9 mouse cellular contexts compared by ENCODE assay signal in the genomic region with DNA sequence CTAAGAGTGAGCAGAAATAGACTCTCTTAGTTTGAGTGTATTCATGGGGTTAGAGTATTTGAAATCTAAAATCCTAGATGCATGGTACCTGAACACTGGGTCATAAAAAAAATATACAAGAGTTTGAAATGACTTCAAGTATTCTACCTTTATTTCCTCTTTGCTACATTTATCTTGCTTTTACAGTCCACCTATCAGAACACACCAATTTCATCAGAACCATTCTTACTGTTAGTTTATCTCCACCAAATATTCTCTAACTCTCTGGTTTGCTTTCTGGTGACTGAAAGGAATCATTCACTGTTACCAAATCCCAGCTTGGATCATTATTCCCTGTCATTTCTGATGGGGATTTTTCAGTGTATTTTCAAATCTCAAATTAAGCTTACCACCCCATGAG. TPM values are rescaled to one million over a fixed set of nuclear protein-coding genes. Genes with fewer than 3 reads are reported as not detected.
DNase-seq lines count a peak whose midpoint lies in the region; ATAC-seq and TF ChIP-seq lines count a peak whose summit lies in the region.
"Had no signal": no experiment of that assay in that cellular context is flagged by ENCODE, and none has a peak within 500 bp of the region (broad histone marks: within the 10 kb centered on the region; RNA-seq: fewer than 3 reads in every experiment).

No protein-coding gene starts in this region.

- peaks cover 1% of the 10 kb centered on the region; the same call in 1 of the 2 replicates for H3K36me3 ChIP-seq in heart, postnatal 0 days (replicated peaks; ENCODE audit: control insufficient read depth, insufficient read depth, low read length)
- H3K36me3 ChIP-seq in embryonic facial prominence, embryonic 10.5 days (replicated peaks), result peaks cover 6% of the 10 kb centered on the region
- no peaks in the 10 kb centered on the region for H3K36me3 ChIP-seq in hindbrain, postnatal 0 days (ENCODE audit: insufficient read depth, low read length)
- no peaks in the 10 kb centered on the region for H3K36me3 ChIP-seq in midbrain, embryonic 15.5 days (replicated peaks)

- no peak for TF ChIP-seq CTCF in heart, postnatal 0 days (IDR thresholded peaks at IDR 0.05; ENCODE audit: low read depth)
- TF ChIP-seq CTCF in hindbrain, postnatal 0 days (IDR thresholded peaks at IDR 0.05; ENCODE audit: low read depth), result no peak

- intact Hi-C loops in heart, postnatal 14 days (cut with DNase I), result loop anchor here (5.0 kb wide), 1 partner anchor 50 kb away; no protein-coding TSS in a partner anchor

- peak overlapping the region; percentile 64; the same call in 1 of the 2 replicates for H3K9ac ChIP-seq in heart, postnatal 0 days (replicated peaks; ENCODE audit: low read depth, low read length)
- H3K9ac ChIP-seq in hindbrain, postnatal 0 days (replicated peaks; ENCODE audit: low read length), result peak overlapping the region; percentile 80
- peak overlapping the region; percentile 77; the same call in 1 of the 2 replicates for H3K9ac ChIP-seq in midbrain, embryonic 15.5 days

- peak overlapping the region; percentile 74 for H3K4me2 ChIP-seq in heart, postnatal 0 days (ENCODE audit: low read depth, low read length)
- peak overlapping the region; percentile 67 for H3K4me2 ChIP-seq in hindbrain, postnatal 0 days (ENCODE audit: low read depth, low read length)
- peak overlapping the region; percentile 79 for H3K4me2 ChIP-seq in midbrain, embryonic 15.5 days

- no peak overlapping the region for H3K27ac ChIP-seq in heart, postnatal 0 days (ENCODE audit: low read depth)
- H3K27ac ChIP-seq in embryonic facial prominence, embryonic 10.5 days (replicated peaks), result no peak overlapping the region
- H3K27ac ChIP-seq in hindbrain, postnatal 0 days, result no peak overlapping the region
- H3K27ac ChIP-seq in midbrain, embryonic 15.5 days, result no peak overlapping the region

- peaks cover 11% of the 10 kb centered on the region for H3K4me1 ChIP-seq in heart, postnatal 0 days (ENCODE audit: control insufficient read depth, insufficient read depth)
- H3K4me1 ChIP-seq in embryonic facial prominence, embryonic 10.5 days, result peaks cover 18% of the 10 kb centered on the region
- peaks cover 5% of the 10 kb centered on the region; the same call in 1 of the 2 replicates for H3K4me1 ChIP-seq in hindbrain, postnatal 0 days (ENCODE audit: insufficient read depth, low read length)
- peaks cover 28% of the 10 kb centered on the region for H3K4me1 ChIP-seq in midbrain, embryonic 15.5 days

- no peaks in the 10 kb centered on the region for H3K9me3 ChIP-seq in heart, postnatal 0 days (replicated peaks; ENCODE audit: control insufficient read depth, low read length)
- H3K9me3 ChIP-seq in embryonic facial prominence, embryonic 10.5 days, result no peaks in the 10 kb centered on the region
- no peaks in the 10 kb centered on the region for H3K9me3 ChIP-seq in hindbrain, postnatal 0 days (ENCODE audit: low read length)
- no peaks in the 10 kb centered on the region for H3K9me3 ChIP-seq in midbrain, embryonic 15.5 days

- H3K27me3 ChIP-seq in heart, postnatal 0 days (ENCODE audit: control insufficient read depth, insufficient read depth, low read length), result no peaks in the 10 kb centered on the region
- H3K27me3 ChIP-seq in embryonic facial prominence, embryonic 10.5 days (replicated peaks; ENCODE audit: low read depth, poor library complexity, severe bottlenecking), result no peaks in the 10 kb centered on the region
- H3K27me3 ChIP-seq in hindbrain, postnatal 0 days (ENCODE audit: insufficient read depth, low read length), result no peaks in the 10 kb centered on the region
- no peaks in the 10 kb centered on the region for H3K27me3 ChIP-seq in midbrain, embryonic 15.5 days (replicated peaks)

- DNase-seq in heart, postnatal 0 days (ENCODE audit: low spot score), result no peak
- no peak for DNase-seq in heart, postnatal 14 days
- DNase-seq in embryonic facial prominence, embryonic 10.5 days (ENCODE audit: low spot score), result no peak
- no peak for DNase-seq in hindbrain, postnatal 0 days (ENCODE audit: low spot score)
- DNase-seq in thymus, postnatal 4 days, result no peak
- DNase-seq in right cerebral cortex, postnatal 14 days, result no peak

- no peak for TF ChIP-seq EP300 in heart, postnatal 0 days (IDR thresholded peaks at IDR 0.05; ENCODE audit: low read depth)

- H3K4me3 ChIP-seq in heart, postnatal 0 days (ENCODE audit: low read depth, low read length), result peak overlapping the region; percentile 83; the same call in 1 of the 2 replicates
- H3K4me3 ChIP-seq in embryonic facial prominence, embryonic 10.5 days, result peak overlapping the region; percentile 93
- H3K4me3 ChIP-seq in hindbrain, postnatal 0 days (ENCODE audit: low read length), result peak overlapping the region; percentile 89
- H3K4me3 ChIP-seq in midbrain, embryonic 15.5 days, result peak overlapping the region; percentile 81

- no peak for ATAC-seq in heart, postnatal 0 days (ENCODE audit: insufficient read depth, low read depth)
- ATAC-seq in hindbrain, postnatal 0 days, result no peak
- ATAC-seq in midbrain, embryonic 15.5 days (replicated peaks), result no peak
- ATAC-seq in megakaryocyte-erythroid progenitor cell, adult 5-6 weeks (replicated peaks; ENCODE audit: low FRiP score, low TSS enrichment, poor library complexity, severe bottlenecking), result no peak

RNA-seq across cellular contexts. Expression of a gene that starts 0.8 kb away (rescaled TPM):
- 3.5 and 9.5 TPM in 2 replicates for total RNA-seq in heart, postnatal 0 days (2014; rRNA removed; ENCODE audit: low replicate concordance)
- 5.9 and 6.2 TPM in 2 replicates for polyA plus RNA-seq in heart, postnatal 0 days (2015; fragmentation: Nextera tagmentation; extraction: Ambion mirVana)
- 1 to 10 TPM; 4.2 to 5.1 TPM for total RNA-seq in heart, postnatal 14 days (2021)
- polyA plus RNA-seq in embryonic facial prominence, embryonic 10.5 days (2016; fragmentation: Nextera tagmentation; extraction: Ambion mirVana), result 11.9 and 15.6 TPM in 2 replicates
- 16.4 and 19.8 TPM in 2 replicates for total RNA-seq in hindbrain, postnatal 0 days (2014; rRNA removed)
- 16.2 and 18.1 TPM in 2 replicates for polyA plus RNA-seq in hindbrain, postnatal 0 days (2015; fragmentation: Nextera tagmentation; extraction: Ambion mirVana)
- polyA plus RNA-seq in midbrain, embryonic 15.5 days (2015; fragmentation: Nextera tagmentation; extraction: Ambion mirVana), result 19.1 and 19.4 TPM in 2 replicates
- 10.7 and 17.7 TPM in 2 replicates for total RNA-seq in megakaryocyte-erythroid progenitor cell, adult 5-6 weeks (2014; fragmentation: Nextera tagmentation)
- total RNA-seq in megakaryocyte-erythroid progenitor cell, adult 5-6 weeks (2017), result 29.5 and 31.9 TPM in 2 replicates

RNA-seq across cellular contexts. Expression of a gene that starts 1.3 kb away (rescaled TPM):
- total RNA-seq in heart, postnatal 0 days (2014; rRNA removed; ENCODE audit: low replicate concordance), result 7.9 and 27.8 TPM in 2 replicates
- 8.4 and 9.4 TPM in 2 replicates for polyA plus RNA-seq in heart, postnatal 0 days (2015; fragmentation: Nextera tagmentation; extraction: Ambion mirVana)
- 10 to 100 TPM in 1 of 2 experiments, 1 to 10 TPM in 1; 9.6 to 10.9 TPM for total RNA-seq in heart, postnatal 14 days (2021)
- polyA plus RNA-seq in embryonic facial prominence, embryonic 10.5 days (2016; fragmentation: Nextera tagmentation; extraction: Ambion mirVana), result 13.5 TPM in 2 replicates
- 15.1 and 15.5 TPM in 2 replicates for total RNA-seq in hindbrain, postnatal 0 days (2014; rRNA removed)
- 20.6 and 21.5 TPM in 2 replicates for polyA plus RNA-seq in hindbrain, postnatal 0 days (2015; fragmentation: Nextera tagmentation; extraction: Ambion mirVana)
- polyA plus RNA-seq in midbrain, embryonic 15.5 days (2015; fragmentation: Nextera tagmentation; extraction: Ambion mirVana), result 22.6 and 30.2 TPM in 2 replicates
- total RNA-seq in megakaryocyte-erythroid progenitor cell, adult 5-6 weeks (2014; fragmentation: Nextera tagmentation), result 16.6 and 38.2 TPM in 2 replicates
- 20.7 and 22.1 TPM in 2 replicates for total RNA-seq in megakaryocyte-erythroid progenitor cell, adult 5-6 weeks (2017)

RNA-seq across cellular contexts. Expression of a gene that starts 25.8 kb away (rescaled TPM):
- 2.8 and 5.6 TPM in 2 replicates for total RNA-seq in heart, postnatal 0 days (2014; rRNA removed; ENCODE audit: low replicate concordance)
- 0.67 and 0.68 TPM in 2 replicates for polyA plus RNA-seq in heart, postnatal 0 days (2015; fragmentation: Nextera tagmentation; extraction: Ambion mirVana)
- 1 to 10 TPM; 1.7 to 3.8 TPM for total RNA-seq in heart, postnatal 14 days (2021)
- 3.9 and 4.0 TPM in 2 replicates for polyA plus RNA-seq in embryonic facial prominence, embryonic 10.5 days (2016; fragmentation: Nextera tagmentation; extraction: Ambion mirVana)
- total RNA-seq in hindbrain, postnatal 0 days (2014; rRNA removed), result 4.2 and 5.0 TPM in 2 replicates
- 3.2 and 3.8 TPM in 2 replicates for polyA plus RNA-seq in hindbrain, postnatal 0 days (2015; fragmentation: Nextera tagmentation; extraction: Ambion mirVana)
- 2.5 and 3.7 TPM in 2 replicates for polyA plus RNA-seq in midbrain, embryonic 15.5 days (2015; fragmentation: Nextera tagmentation; extraction: Ambion mirVana)
- 16.9 and 27.6 TPM in 2 replicates for total RNA-seq in megakaryocyte-erythroid progenitor cell, adult 5-6 weeks (2014; fragmentation: Nextera tagmentation)
- 11.5 and 12.3 TPM in 2 replicates for total RNA-seq in megakaryocyte-erythroid progenitor cell, adult 5-6 weeks (2017)

RNA-seq across cellular contexts. Expression of a gene that starts 53.5 kb away (rescaled TPM):
- 11.4 and 15.5 TPM in 2 replicates for total RNA-seq in heart, postnatal 0 days (2014; rRNA removed; ENCODE audit: low replicate concordance)
- 12.9 and 15.0 TPM in 2 replicates for polyA plus RNA-seq in heart, postnatal 0 days (2015; fragmentation: Nextera tagmentation; extraction: Ambion mirVana)
- total RNA-seq in heart, postnatal 14 days (2021), result 10 to 100 TPM; 16.0 to 19.4 TPM
- polyA plus RNA-seq in embryonic facial prominence, embryonic 10.5 days (2016; fragmentation: Nextera tagmentation; extraction: Ambion mirVana), result 34.6 and 38.0 TPM in 2 replicates
- 17.4 and 20.9 TPM in 2 replicates for total RNA-seq in hindbrain, postnatal 0 days (2014; rRNA removed)
- polyA plus RNA-seq in hindbrain, postnatal 0 days (2015; fragmentation: Nextera tagmentation; extraction: Ambion mirVana), result 25.6 and 28.0 TPM in 2 replicates
- 20.7 and 25.9 TPM in 2 replicates for polyA plus RNA-seq in midbrain, embryonic 15.5 days (2015; fragmentation: Nextera tagmentation; extraction: Ambion mirVana)
- 63.1 and 67.0 TPM in 2 replicates for total RNA-seq in megakaryocyte-erythroid progenitor cell, adult 5-6 weeks (2014; fragmentation: Nextera tagmentation)
- 91.9 and 134 TPM in 2 replicates for total RNA-seq in megakaryocyte-erythroid progenitor cell, adult 5-6 weeks (2017)

RNA-seq across cellular contexts. Expression of a gene that starts 53.8 kb away (rescaled TPM):
- not detected in 2 replicates for total RNA-seq in heart, postnatal 0 days (2014; rRNA removed; ENCODE audit: low replicate concordance)
- not detected in 2 replicates for polyA plus RNA-seq in heart, postnatal 0 days (2015; fragmentation: Nextera tagmentation; extraction: Ambion mirVana)
- total RNA-seq in heart, postnatal 14 days (2021), result not detected
- polyA plus RNA-seq in embryonic facial prominence, embryonic 10.5 days (2016; fragmentation: Nextera tagmentation; extraction: Ambion mirVana), result not detected in 2 replicates
- not detected in 2 replicates for total RNA-seq in hindbrain, postnatal 0 days (2014; rRNA removed)
- polyA plus RNA-seq in hindbrain, postnatal 0 days (2015; fragmentation: Nextera tagmentation; extraction: Ambion mirVana), result not detected in 2 replicates
- polyA plus RNA-seq in midbrain, embryonic 15.5 days (2015; fragmentation: Nextera tagmentation; extraction: Ambion mirVana), result not detected in 2 replicates
- total RNA-seq in megakaryocyte-erythroid progenitor cell, adult 5-6 weeks (2014; fragmentation: Nextera tagmentation), result 0.94 and 1.4 TPM in 2 replicates
- not detected in 2 replicates for total RNA-seq in megakaryocyte-erythroid progenitor cell, adult 5-6 weeks (2017)
- polyA plus RNA-seq: inflammation-experienced regulatory T-cells, adult 6 months had no signal
